Mouse (Mus musculus): ENCODE data around the gene Elp4.

- TF ChIP-seq MAX (IDR thresholded peaks at IDR 0.05), result no peak
- no peak for TF ChIP-seq CTCF (IDR thresholded peaks at IDR 0.05; ENCODE audit: control insufficient read depth, insufficient read depth, insufficient read length)
- no peak for TF ChIP-seq USF1 (IDR thresholded peaks at IDR 0.05; ENCODE audit: low read depth)
- no peak for TF ChIP-seq MYOD1 (IDR thresholded peaks at IDR 0.05; ENCODE audit: control insufficient read depth, insufficient read length, low read depth)
Measured at GRCm38 (mm10) chr2:105665491-105666250, 238.7 kb downstream of the Elp4 start.
